Mouse (Mus musculus) right cerebral cortex, postnatal 4 days (tissue): ENCODE measurements around the gene Zbp1.
A peak's percentile ranks its signal among the peaks of the same experiment; 100 is the strongest.

ENCODE experiments used
- DNase-seq: peaks from one replicate; pipeline ENCODE4 v3.0.0-alpha.2; 2022

The Zbp1 gene

GRCm38 (mm10) chr2:173175703-173176102 is 43.0 kb downstream of the Zbp1 start:
- no peak for DNase-seq

GRCm38 (mm10) chr2:173174569-173174968 is 44.2 kb downstream of the Zbp1 start:
- DNase-seq: no peak

- DNase-seq: peak; percentile 36
Observed at GRCm38 (mm10) chr2:173173521-173174511, 44.9 kb downstream of the Zbp1 start.

- DNase-seq: peak; percentile 11
Observed at GRCm38 (mm10) chr2:173173008-173173407, 45.7 kb downstream of the Zbp1 start.

GRCm38 (mm10) chr2:173172386-173172785 is 46.3 kb downstream of the Zbp1 start:
- no peak for DNase-seq

GRCm38 (mm10) chr2:173171956-173172355 is 46.8 kb downstream of the Zbp1 start:
- DNase-seq: no peak

DNA sequence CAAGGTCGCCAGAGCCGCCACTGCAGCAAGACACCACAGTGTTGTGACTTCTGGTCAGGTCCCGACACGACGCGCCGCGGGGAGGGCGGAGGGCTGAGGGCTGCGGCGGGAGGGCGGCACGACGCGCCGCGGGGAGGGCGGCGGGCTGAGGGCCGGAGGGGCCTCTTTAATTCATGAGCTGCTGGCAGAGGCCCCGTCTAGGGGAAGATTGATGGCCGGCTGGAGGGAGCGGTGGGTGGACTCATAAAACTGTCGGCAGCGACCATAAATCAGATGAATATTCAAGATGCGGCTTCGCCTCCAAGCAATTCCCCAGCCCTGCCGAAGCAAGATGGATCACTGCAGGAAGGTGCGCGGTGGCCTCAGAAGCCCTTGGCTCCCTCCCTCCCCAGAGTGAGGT is 47.3 kb downstream of the Zbp1 start:
- peak; percentile 42 for DNase-seq

DNA sequence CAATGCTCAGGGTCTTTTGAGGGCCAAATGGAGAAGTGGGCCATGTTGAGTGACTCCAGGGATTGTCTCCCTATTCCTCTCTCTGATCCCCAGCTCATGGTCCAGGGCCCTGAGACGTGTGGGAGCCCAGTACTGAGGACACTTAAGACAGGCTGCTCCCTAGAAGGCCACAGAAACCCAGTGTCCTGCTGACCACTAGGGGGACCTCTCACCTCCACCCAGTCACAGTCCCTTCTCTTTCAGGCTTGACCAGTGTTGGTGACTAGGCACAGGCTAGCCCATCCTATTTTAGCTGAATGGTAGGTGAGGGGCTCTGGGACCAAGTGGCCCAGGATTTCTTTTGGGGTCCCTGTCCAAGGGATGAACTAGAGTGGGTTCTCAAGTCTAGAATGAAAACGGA is 48.0 kb downstream of the Zbp1 start:
- DNase-seq: no peak

DNA sequence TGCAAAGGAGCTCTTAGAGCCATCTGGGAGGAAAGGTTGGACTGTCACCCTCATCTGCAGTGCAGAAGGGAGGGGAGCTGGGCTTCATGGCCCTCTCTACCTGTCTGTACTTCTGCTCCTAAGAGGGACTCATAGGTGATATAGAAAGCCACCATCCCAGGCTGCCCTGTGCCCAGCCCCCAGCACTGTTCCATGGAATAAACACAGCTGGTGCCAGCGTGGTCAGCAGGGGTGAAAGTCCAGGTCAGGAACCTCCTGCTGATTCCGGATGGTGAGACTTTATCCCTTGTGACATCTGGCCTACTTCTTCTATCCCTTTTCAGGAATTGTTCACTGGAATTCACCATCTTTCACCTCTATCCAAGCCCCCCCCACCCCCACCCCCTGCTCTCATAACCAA is 48.6 kb downstream of the Zbp1 start:
- no peak for DNase-seq

- DNase-seq: no peak
Observed at GRCm38 (mm10) chr2:173168411-173168851, 50.3 kb downstream of the Zbp1 start.

- no peak for DNase-seq
Observed at GRCm38 (mm10) chr2:173165357-173165756, 53.4 kb downstream of the Zbp1 start.

GRCm38 (mm10) chr2:173164946-173165345 is 53.8 kb downstream of the Zbp1 start:
- DNase-seq: no peak

DNA sequence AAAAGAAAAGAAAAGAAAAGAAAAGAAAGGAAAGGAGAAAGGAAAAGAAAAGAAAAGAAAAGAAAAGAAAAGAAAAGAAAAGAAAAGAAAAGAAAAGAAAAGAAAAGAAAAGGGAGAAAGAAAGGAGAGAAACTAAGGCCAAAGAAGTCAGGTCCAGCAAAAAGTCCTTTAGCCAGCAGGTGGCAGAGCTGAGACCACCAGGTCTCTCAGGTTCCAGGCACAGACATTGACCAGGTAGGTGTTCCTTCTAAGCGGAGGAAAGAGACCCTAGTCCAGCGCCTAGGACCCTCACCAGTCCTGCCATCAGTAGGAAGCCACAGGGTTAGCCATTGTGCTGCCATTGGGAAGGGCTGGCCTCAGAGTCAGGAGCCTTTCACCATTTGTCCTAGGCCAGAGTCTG is 54.4 kb downstream of the Zbp1 start:
- no peak for DNase-seq

GRCm38 (mm10) chr2:173163380-173163779 is 55.3 kb downstream of the Zbp1 start:
- no peak for DNase-seq

DNA sequence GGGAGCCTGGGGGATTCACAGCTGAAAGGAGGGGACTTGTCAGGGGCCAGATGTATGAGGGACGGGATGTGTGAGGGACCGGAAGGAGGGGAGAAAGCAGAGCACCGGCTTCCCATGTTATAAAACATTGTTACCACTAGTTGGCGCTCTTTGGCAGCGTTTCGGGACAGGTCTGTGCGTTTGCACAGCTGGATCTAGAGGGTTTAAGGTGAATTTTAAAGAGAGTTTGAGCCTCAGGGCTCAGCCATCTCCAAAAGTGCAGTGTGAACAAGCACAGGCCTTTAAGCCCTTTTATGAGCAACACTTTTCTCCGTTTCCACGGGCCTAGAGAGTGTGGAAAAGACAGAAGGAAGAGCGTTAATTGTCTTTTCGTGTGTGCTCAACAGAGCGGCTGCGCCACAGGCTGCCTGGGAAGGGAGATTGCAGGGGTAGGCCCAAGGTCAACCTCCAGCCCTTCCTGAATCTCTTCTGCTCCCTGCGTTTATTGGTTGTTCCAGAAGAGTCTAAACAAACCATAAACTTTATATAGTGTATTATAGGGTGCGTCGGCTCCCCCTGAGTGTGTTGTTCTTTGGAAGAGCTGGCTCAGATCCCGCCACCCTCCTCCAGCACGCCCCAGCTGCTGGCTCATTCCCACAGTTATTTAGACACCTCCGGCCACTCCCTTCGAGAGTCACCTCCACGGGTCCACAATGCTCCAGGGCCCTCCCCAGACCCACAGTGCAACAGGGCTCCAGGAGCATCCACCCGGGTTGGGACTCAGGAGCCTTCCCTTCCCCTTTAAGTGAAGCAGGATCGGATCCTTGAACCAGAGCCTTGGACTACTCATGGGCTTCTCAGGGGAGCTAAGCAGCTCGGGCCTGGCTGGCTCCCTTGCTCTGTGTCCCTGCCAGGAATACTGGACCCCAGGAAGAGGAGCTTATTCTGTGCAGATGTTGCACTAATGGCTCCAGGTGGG is 59.1 kb downstream of the Zbp1 start:
- DNase-seq: peak; percentile 51

DNA sequence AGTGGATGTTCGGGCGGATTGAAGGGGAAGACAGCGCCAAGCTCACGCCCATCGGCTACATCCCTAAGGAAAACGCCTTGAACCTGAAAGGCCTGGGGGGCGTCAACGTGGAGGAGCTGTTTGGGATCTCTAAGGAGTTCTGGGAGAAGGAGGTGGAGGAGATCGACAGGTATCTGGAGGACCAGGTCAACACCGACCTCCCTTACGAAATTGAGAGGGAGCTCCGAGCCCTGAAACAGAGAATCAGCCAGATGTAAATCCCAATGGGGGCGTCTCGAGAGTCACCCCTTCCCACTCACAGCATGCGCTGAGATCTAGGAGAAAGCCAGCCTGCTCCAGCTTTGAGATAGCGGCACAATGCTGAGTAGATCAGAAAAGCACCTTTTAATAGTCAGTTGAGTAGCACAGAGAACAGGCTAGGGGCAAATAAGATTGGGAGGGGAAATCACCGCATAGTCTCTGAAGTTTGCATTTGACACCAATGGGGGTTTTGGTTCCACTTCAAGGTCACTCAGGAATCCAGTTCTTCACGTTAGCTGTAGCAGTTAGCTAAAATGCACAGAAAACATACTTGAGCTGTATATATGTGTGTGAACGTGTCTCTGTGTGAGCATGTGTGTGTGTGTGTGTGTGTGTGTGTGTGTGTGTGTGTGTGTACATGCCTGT is 60.2 kb downstream of the Zbp1 start:
- no peak for DNase-seq

DNA sequence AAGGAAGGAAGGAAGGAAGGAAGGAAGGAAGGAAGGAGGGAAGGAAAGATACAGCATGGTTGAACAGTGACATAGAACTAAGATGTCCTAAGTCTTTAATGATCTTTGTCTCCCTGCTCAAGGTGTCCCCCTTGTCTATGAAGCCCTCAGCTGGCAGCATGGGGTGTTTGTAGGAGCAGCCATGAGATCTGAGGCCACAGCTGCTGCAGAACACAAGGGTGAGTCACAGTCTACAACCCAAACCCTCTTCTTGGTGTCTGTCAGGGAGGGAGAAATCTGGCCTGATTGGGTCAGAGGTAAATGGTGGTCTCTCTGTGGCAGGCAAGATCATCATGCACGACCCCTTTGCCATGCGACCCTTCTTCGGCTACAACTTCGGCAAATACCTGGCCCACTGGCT is 60.9 kb downstream of the Zbp1 start:
- no peak for DNase-seq

DNA sequence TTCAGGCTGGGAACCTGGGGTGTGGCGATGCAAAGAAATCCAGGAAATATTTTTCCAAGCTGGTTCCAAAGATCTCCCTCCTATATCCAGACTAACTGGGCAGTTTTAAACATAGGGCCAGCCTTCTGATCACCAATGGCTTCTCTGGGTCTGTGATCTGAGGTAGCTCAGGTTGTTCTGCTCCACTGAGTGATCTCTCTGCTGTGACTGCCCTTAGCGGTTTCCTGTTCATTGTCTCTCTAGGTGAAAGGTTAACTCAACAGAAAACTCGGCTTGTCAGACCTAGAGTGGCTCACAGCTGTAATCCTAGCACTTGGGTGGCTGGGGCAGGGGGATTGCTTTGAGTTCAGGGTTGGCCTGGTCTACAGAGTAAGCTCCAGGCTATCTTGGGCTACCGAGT is 61.3 kb downstream of the Zbp1 start:
- DNase-seq: no peak

GRCm38 (mm10) chr2:173156923-173157322 is 61.8 kb downstream of the Zbp1 start:
- no peak for DNase-seq
